Mouse (Mus musculus) hindbrain, embryonic 14.5 days (tissue): ENCODE results near the gene Zdhhc12. TPM values are rescaled to one million over a fixed set of nuclear protein-coding genes. Genes with fewer than 3 reads are reported as not detected.
"Not testable (repeated sequence)": the region's sequence is repeated elsewhere in the genome, so short reads cannot be mapped to it uniquely, and the experiment has no call there.

Experiments used
- ATAC-seq: fragments of 200-750 bp; cut with Nextera tagmentation; 2 replicates; pipeline ENCODE4 v1.8.0; 2017; ENCODE audit warnings: moderate number of reproducible peaks, mild to moderate bottlenecking, moderate TSS enrichment, moderate library complexity; ENCODE audit not compliant: low FRiP score
- DNase-seq: peaks from one replicate; pipeline ENCODE4 v3.0.0-alpha.2; 2015; ENCODE audit warnings: low spot score
- H3K27ac ChIP-seq: fragments of 300-500 bp; sonication (generic); 2 replicates; pipeline ENCODE4 v1.5.1; 2014; ENCODE audit warnings: mild to moderate bottlenecking, moderate library complexity
- H3K27me3 ChIP-seq: fragments of 300-500 bp; sonication (generic); 2 replicates; pipeline ENCODE4 v1.6.1; 2014; ENCODE audit warnings: mild to moderate bottlenecking, low read length, mixed read lengths; ENCODE audit not compliant: control insufficient read depth, insufficient read depth
- H3K36me3 ChIP-seq: fragments of 300-500 bp; sonication (generic); replicated peaks from 2 replicates; pipeline ENCODE4 v1.6.1; 2014; ENCODE audit not compliant: control insufficient read depth, insufficient read depth
- H3K4me1 ChIP-seq: fragments of 300-500 bp; sonication (generic); replicated peaks from 2 replicates; pipeline ENCODE4 v1.6.1; 2014; ENCODE audit warnings: antibody characterized with exemption, low read length, mixed read lengths; ENCODE audit not compliant: control insufficient read depth, insufficient read depth
- H3K4me2 ChIP-seq: fragments of 300-500 bp; sonication (generic); replicated peaks from 2 replicates; pipeline ENCODE4 v1.6.1; 2014; ENCODE audit warnings: mild to moderate bottlenecking, moderate library complexity
- H3K4me3 ChIP-seq: fragments of 300-500 bp; sonication (generic); replicated peaks from 2 replicates; pipeline ENCODE4 v1.5.1; 2014; ENCODE audit warnings: mild to moderate bottlenecking, low read length
- H3K9ac ChIP-seq: fragments of 300-500 bp; sonication (generic); 2 replicates; pipeline ENCODE4 v1.6.1; 2014
- H3K9me3 ChIP-seq: fragments of 300-500 bp; sonication (generic); 2 replicates; pipeline ENCODE4 v1.6.1; 2016; ENCODE audit warnings: low read length; ENCODE audit not compliant: control insufficient read depth
- WGBS: fragments of 180-500 bp; shearing (Covaris S2); extraction: QIAGEN DNeasy Blood & Tissue Kit; methylation state at CpG from one replicate; pipeline ENCODE4 v1.1.7; 2014; 5-methylcytosine and 5-hydroxymethylcytosine counted together
- polyA plus RNA-seq: library from polyadenylated mRNA; unstranded; fragments of >200 nt; fragmentation: Nextera tagmentation; extraction: Ambion mirVana; gene quantifications from 2 replicates; pipeline ENCODE4 v1.2.1, GENCODE M21; 2014

The Zdhhc12 gene
- polyA plus RNA-seq, 1 experiment from 2014 or later, result 27.2 TPM

- peak overlapping the region; percentile 67 for H3K4me2 ChIP-seq
- peaks cover 19% of the 10 kb centered on the region for H3K4me1 ChIP-seq
- H3K27ac ChIP-seq, result peak overlapping the region; percentile 49
- peak overlapping the region; percentile 48 for H3K4me3 ChIP-seq
- DNase-seq (peak; percentile 52), ATAC-seq (no peak)
- no peaks in the 10 kb centered on the region for H3K9me3 ChIP-seq
- WGBS, result 0% methylated on average over 40 of the region's 40 CpGs
- H3K36me3 ChIP-seq, result no peaks in the 10 kb centered on the region
- H3K9ac ChIP-seq, result peak overlapping the region; percentile 47
- H3K27me3 ChIP-seq, result no peaks in the 10 kb centered on the region
Measured at GRCm38 (mm10) chr2:30062249-30063093, 31.0 kb downstream of the Zdhhc12 start.

- Histone ChIP-seq H3K4me1 (peaks cover 19% of the 10 kb centered on the region), H3K9ac (peak overlapping the region; percentile 47), H3K36me3 (no peaks in the 10 kb centered on the region), H3K4me3 (peak overlapping the region; percentile 48), H3K4me2 (peak overlapping the region; percentile 67), H3K9me3 (no peaks in the 10 kb centered on the region), H3K27me3 (no peaks in the 10 kb centered on the region), H3K27ac (peak overlapping the region; percentile 49)
- WGBS, result 9% methylated on average over 37 of the region's 37 CpGs
- ATAC-seq, result no peak
- no peak for DNase-seq
Measured at GRCm38 (mm10) chr2:30061215-30062166, 32.0 kb downstream of the Zdhhc12 start.

GRCm38 (mm10) chr2:30058418-30058817 lies 35.0 kb downstream of the Zdhhc12 start:
- WGBS, result 32% methylated on average over 5 of the region's 5 CpGs
- no peak overlapping the region for H3K27ac ChIP-seq
- no peaks in the 10 kb centered on the region for H3K27me3 ChIP-seq
- no peak for DNase-seq
- H3K9me3 ChIP-seq, result no peaks in the 10 kb centered on the region
- no peak overlapping the region for H3K9ac ChIP-seq
- peaks cover 11% of the 10 kb centered on the region for H3K4me1 ChIP-seq
- ATAC-seq, result no peak
- H3K4me2 ChIP-seq, result no peak overlapping the region
- no peak overlapping the region for H3K4me3 ChIP-seq
- H3K36me3 ChIP-seq, result no peaks in the 10 kb centered on the region

GRCm38 (mm10) chr2:30057223-30057904 lies 36.1 kb downstream of the Zdhhc12 start, which contains the start of gene Set:
TSS of gene Set (plus strand) at chr2:30057378.
- ATAC-seq, result no peak
- no peak within 1 kb of the TSS for H3K27ac ChIP-seq
- no peak within 1 kb of the TSS for H3K4me3 ChIP-seq
- peaks cover 4% of the 10 kb centered on the region for H3K4me1 ChIP-seq
- 52% methylated on average over 12 of the region's 12 CpGs for WGBS
- H3K27me3 ChIP-seq, result no peaks in the 10 kb centered on the region
- H3K9ac ChIP-seq, result no peak within 1 kb of the TSS
- no peak within 1 kb of the TSS for H3K4me2 ChIP-seq
- H3K9me3 ChIP-seq, result no peaks in the 10 kb centered on the region
- DNase-seq, result no peak
- no peaks in the 10 kb centered on the region for H3K36me3 ChIP-seq

GRCm38 (mm10) chr2:30056736-30057135 lies 36.7 kb downstream of the Zdhhc12 start:
- no peaks in the 10 kb centered on the region for H3K27me3 ChIP-seq
- H3K4me3 ChIP-seq, result no peak overlapping the region
- no peak overlapping the region for H3K9ac ChIP-seq
- 82% methylated on average over 3 of the region's 3 CpGs for WGBS
- H3K36me3 ChIP-seq, result no peaks in the 10 kb centered on the region
- ATAC-seq, result no peak
- DNase-seq, result no peak
- no peak overlapping the region for H3K27ac ChIP-seq
- no peaks in the 10 kb centered on the region for H3K9me3 ChIP-seq
- H3K4me1 ChIP-seq, result peaks cover 4% of the 10 kb centered on the region
- no peak overlapping the region for H3K4me2 ChIP-seq

GRCm38 (mm10) chr2:30055310-30055709 lies 38.1 kb downstream of the Zdhhc12 start:
- not testable (repeated sequence) for H3K36me3 ChIP-seq, DNase-seq, H3K9ac ChIP-seq, H3K4me2 ChIP-seq, ATAC-seq, H3K27me3 ChIP-seq, H3K4me1 ChIP-seq, H3K9me3 ChIP-seq, H3K4me3 ChIP-seq, H3K27ac ChIP-seq
- 96% methylated on average over 3 of the region's 3 CpGs for WGBS

- no peak overlapping the region for H3K4me3 ChIP-seq
- no peaks in the 10 kb centered on the region for H3K27me3 ChIP-seq
- DNase-seq, result no peak
- no peaks in the 10 kb centered on the region for H3K9me3 ChIP-seq
- H3K27ac ChIP-seq, result no peak overlapping the region
- no peak overlapping the region for H3K4me2 ChIP-seq
- 43% methylated on average over 6 of the region's 6 CpGs for WGBS
- H3K4me1 ChIP-seq, result peaks cover 10% of the 10 kb centered on the region
- no peak for ATAC-seq
- H3K36me3 ChIP-seq, result no peaks in the 10 kb centered on the region
- no peak overlapping the region for H3K9ac ChIP-seq
Measured at GRCm38 (mm10) chr2:30051992-30052761, 41.3 kb downstream of the Zdhhc12 start.

GRCm38 (mm10) chr2:30049831-30050230 lies 43.6 kb downstream of the Zdhhc12 start:
- Histone ChIP-seq H3K36me3 (peaks cover 8% of the 10 kb centered on the region), H3K9me3 (no peaks in the 10 kb centered on the region), H3K4me2 (no peak overlapping the region), H3K27ac (peak overlapping the region; percentile 95; the same call in 1 of the 2 replicates), H3K4me1 (peaks cover 10% of the 10 kb centered on the region), H3K4me3 (no peak overlapping the region), H3K9ac (no peak overlapping the region), H3K27me3 (no peaks in the 10 kb centered on the region)
- DNase-seq (no peak), ATAC-seq (no peak)
- WGBS, result 93% methylated on average over 3 of the region's 3 CpGs
